Mouse (Mus musculus) thymus, adult 2 months (tissue): ENCODE measurements around the gene Fam221b.

ENCODE experiments used
- CTCF ChIP-seq: fragments of 200-500 bp; IDR thresholded peaks from 2 replicates; pipeline ENCODE4 v1.5.1; 2012; ENCODE audit warnings: mild to moderate bottlenecking, control low read depth, low read length, moderate library complexity, borderline replicate concordance; ENCODE audit not compliant: control insufficient read depth, poor library complexity, insufficient read depth; ENCODE audit errors: extremely low read depth
- POLR2A ChIP-seq: fragments of 200-500 bp; IDR thresholded peaks from 2 replicates; pipeline ENCODE4 v1.6.1; 2012; ENCODE audit warnings: mild to moderate bottlenecking, low read length, control low read depth, moderate library complexity; ENCODE audit not compliant: control insufficient read depth, poor library complexity, insufficient read depth; ENCODE audit errors: extremely low read depth

- TF ChIP-seq CTCF (peak; percentile 11; the same call in 1 of the 2 replicates), POLR2A (no peak)
Observed at GRCm38 (mm10) chr4:43655656-43656338, 13.1 kb downstream of the Fam221b start.
